Mouse (Mus musculus): Measurements from ENCODE around the gene Syt16. TPM values are rescaled to one million over a fixed set of nuclear protein-coding genes. Genes with fewer than 3 reads are reported as not detected.

The Syt16 gene
- total and polyA plus RNA-seq, 3 experiments = 0.05 TPM; not detected in 2

DNA sequence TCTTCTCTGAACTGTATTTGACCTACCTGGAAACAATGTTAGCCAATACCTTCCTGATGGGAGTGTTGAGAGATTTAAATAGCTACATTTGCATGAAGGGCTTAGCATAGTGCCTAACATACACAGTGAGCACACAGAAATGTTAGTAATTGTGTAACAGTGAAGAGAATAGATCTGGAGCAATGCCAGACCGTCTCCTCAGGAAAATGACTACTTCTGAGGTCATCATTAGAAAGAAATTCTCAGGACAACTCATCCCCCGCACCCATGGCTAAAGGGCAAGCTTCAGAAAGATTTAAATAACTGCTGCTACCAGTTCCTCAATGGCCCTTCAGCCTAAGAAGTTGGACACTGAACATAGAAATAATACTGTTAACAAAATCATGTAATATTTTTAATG lies 241.3 kb downstream of the Syt16 start:
- in situ Hi-C loops (cut with MboI; ENCODE audit: low pct_ligation_motif_present, low pct_unique_long_range_greater_than_20kb, low sequenced_read_pairs) = no loop called here
- no peaks in the 10 kb centered on the region for H3K4me1 ChIP-seq (ENCODE audit: control insufficient read depth in 1 of 2, insufficient read depth in 2 of 2)
- no peak overlapping the region for H3K27ac ChIP-seq (ENCODE audit: insufficient read depth, low read depth)
- DNase-seq (ENCODE audit: extremely low read depth) = no peak
- no peak overlapping the region for H3K9ac ChIP-seq (ENCODE audit: insufficient read depth, low read depth)
- H3K4me3 ChIP-seq (replicated peaks in 1 of 3; ENCODE audit: low read depth in 2 of 3, low read length in 2 of 3, poor library complexity in 1 of 3) = no peak overlapping the region
- H3K79me2 ChIP-seq (replicated peaks; ENCODE audit: control insufficient read depth, extremely low read depth, insufficient read depth, poor library complexity, severe bottlenecking) = no peaks in the 10 kb centered on the region
- TF ChIP-seq USF1 (IDR thresholded peaks at IDR 0.05; ENCODE audit: low read depth, low read length) (no peak), TCF12 (IDR thresholded peaks at IDR 0.05; ENCODE audit: low read depth, low read length) (no peak), UBTF (IDR thresholded peaks at IDR 0.05; ENCODE audit: low read depth, low read length) (no peak), GABPA (IDR thresholded peaks at IDR 0.05; ENCODE audit: insufficient replicate concordance, low read depth, low read length) (no peak), ELF1 (IDR thresholded peaks at IDR 0.05; ENCODE audit: low read depth, low read length) (no peak), E2F4 (IDR thresholded peaks at IDR 0.05; ENCODE audit: insufficient replicate concordance, low read depth, low read length) (no peak), MAZ (IDR thresholded peaks at IDR 0.05; ENCODE audit: low read depth, low read length) (no peak), PAX5 (IDR thresholded peaks at IDR 0.05; ENCODE audit: low read length) (no peak), NRF1 (IDR thresholded peaks at IDR 0.05; ENCODE audit: low read depth, low read length) (no peak), ETS1 (conservative IDR thresholded peaks at IDR 0.05; ENCODE audit: low read depth, low read length) (no peak), POLR2A (IDR thresholded peaks at IDR 0.05; ENCODE audit: low read depth, low read length) (no peak), CTCF (conservative IDR thresholded peaks at IDR 0.05 in 1 of 2, IDR thresholded peaks at IDR 0.05 in 1 of 2; ENCODE audit: low read depth in 2 of 2, low read length in 2 of 2) (no peak), ZC3H11A (IDR thresholded peaks at IDR 0.05; ENCODE audit: low read depth, low read length) (no peak), RAD21 (IDR thresholded peaks at IDR 0.05; ENCODE audit: low read depth, low read length) (no peak), RCOR1 (conservative IDR thresholded peaks at IDR 0.05; ENCODE audit: low read depth, low read length) (no peak), CHD2 (IDR thresholded peaks at IDR 0.05; ENCODE audit: low read length) (no peak), NELFE (IDR thresholded peaks at IDR 0.05; ENCODE audit: low read depth, low read length) (no peak), KAT2A (IDR thresholded peaks at IDR 0.05; ENCODE audit: insufficient replicate concordance, low read length) (no peak)
- no peaks in the 10 kb centered on the region for H3K36me3 ChIP-seq (replicated peaks in 1 of 2; ENCODE audit: control insufficient read depth in 1 of 2, insufficient read depth in 1 of 2, low read length in 1 of 2)
- H3K27me3 ChIP-seq (replicated peaks) = no peaks in the 10 kb centered on the region
- no peaks in the 10 kb centered on the region for H3K9me3 ChIP-seq (replicated peaks; ENCODE audit: low read length)
- dilution Hi-C loops (cut with MboI; ENCODE audit: extremely low pct_ligation_motif_present, extremely low pct_unique_long_range_greater_than_20kb, low sequenced_read_pairs) = no loop called here
- no peak overlapping the region for H3K4me2 ChIP-seq (ENCODE audit: insufficient read depth, low read depth, poor library complexity, severe bottlenecking)

DNA sequence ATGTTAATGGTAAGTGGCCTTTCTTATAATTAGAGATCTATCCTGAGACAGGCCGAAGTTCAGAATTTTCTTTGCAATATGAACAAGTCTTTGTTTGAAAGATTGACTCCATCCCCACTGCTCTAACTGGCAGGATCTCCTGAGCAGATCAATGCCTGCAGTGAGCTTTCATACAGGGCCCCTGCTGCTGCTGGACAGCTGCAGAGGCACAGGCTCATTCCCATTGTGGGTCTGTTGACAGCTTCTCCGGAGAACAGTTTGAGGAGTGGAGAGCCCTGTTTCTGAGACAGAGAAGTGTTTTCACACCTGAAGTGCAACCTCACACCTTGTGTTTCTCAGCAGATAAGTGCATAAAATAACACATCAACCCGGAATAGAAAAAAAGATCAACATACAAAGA lies 267.4 kb downstream of the Syt16 start:
- H3K4me3 ChIP-seq (replicated peaks in 1 of 3; ENCODE audit: low read depth in 2 of 3, low read length in 2 of 3, poor library complexity in 1 of 3) = no peak overlapping the region
- dilution Hi-C loops (cut with MboI; ENCODE audit: extremely low pct_ligation_motif_present, extremely low pct_unique_long_range_greater_than_20kb, low sequenced_read_pairs) = no loop called here
- no peak overlapping the region for H3K27ac ChIP-seq (ENCODE audit: insufficient read depth, low read depth)

More for the DNA sequence above, 267.4 kb downstream of the Syt16 start:
- in situ Hi-C loops (cut with MboI; ENCODE audit: low pct_ligation_motif_present, low pct_unique_long_range_greater_than_20kb, low sequenced_read_pairs) = no loop called here
- Histone ChIP-seq H3K9ac (ENCODE audit: insufficient read depth, low read depth) (no peak overlapping the region), H3K36me3 (replicated peaks in 1 of 2; ENCODE audit: control insufficient read depth in 1 of 2, insufficient read depth in 1 of 2, low read length in 1 of 2) (no peaks in the 10 kb centered on the region), H3K79me2 (replicated peaks; ENCODE audit: control insufficient read depth, extremely low read depth, insufficient read depth, poor library complexity, severe bottlenecking) (no peaks in the 10 kb centered on the region), H3K4me2 (ENCODE audit: insufficient read depth, low read depth, poor library complexity, severe bottlenecking) (no peak overlapping the region), H3K9me3 (replicated peaks; ENCODE audit: low read length) (no peaks in the 10 kb centered on the region), H3K4me1 (ENCODE audit: control insufficient read depth in 1 of 2, insufficient read depth in 2 of 2) (no peaks in the 10 kb centered on the region), H3K27me3 (replicated peaks) (no peaks in the 10 kb centered on the region)
- TF ChIP-seq TBP (conservative IDR thresholded peaks at IDR 0.05; ENCODE audit: low read depth, low read length) (no peak), CHD2 (IDR thresholded peaks at IDR 0.05; ENCODE audit: low read length) (no peak)
- no peak for DNase-seq (ENCODE audit: extremely low read depth)
